Mouse (Mus musculus): ENCODE measurements around the gene Maats1. TPM values are rescaled to one million over a fixed set of nuclear protein-coding genes. Genes with fewer than 3 reads are reported as not detected.

Gene Maats1
- polyA plus RNA-seq, 1 experiment from 2014 or later: not detected

- H3K4me1 ChIP-seq (ENCODE audit: control insufficient read depth, insufficient read depth, low read length): peaks cover 11% of the 10 kb centered on the region
- no peak overlapping the region for H3K4me3 ChIP-seq (ENCODE audit: low read depth, low read length)
- ATAC-seq (ENCODE audit: insufficient number of reproducible peaks, insufficient read depth, low FRiP score, low read depth): no peak
- H3K9me3 ChIP-seq (ENCODE audit: control insufficient read depth, low read depth, low read length): no peaks in the 10 kb centered on the region
- WGBS: 57% methylated on average over 3 of the region's 3 CpGs
- no peak overlapping the region for H3K9ac ChIP-seq (replicated peaks; ENCODE audit: low read depth, low read length)
- H3K36me3 ChIP-seq (ENCODE audit: control insufficient read depth, insufficient read depth, low read length): no peaks in the 10 kb centered on the region
- H3K27ac ChIP-seq (ENCODE audit: low read length): no peak overlapping the region
- H3K27me3 ChIP-seq (ENCODE audit: control insufficient read depth, insufficient read depth, low read length): no peaks in the 10 kb centered on the region
- H3K4me2 ChIP-seq (replicated peaks; ENCODE audit: low read depth, low read length): no peak overlapping the region
Measured at GRCm38 (mm10) chr16:38359857-38360256, 17.9 kb upstream of the Maats1 start.

GRCm38 (mm10) chr16:38359241-38359640 lies 17.3 kb upstream of the Maats1 start:
- Histone ChIP-seq H3K4me2 (replicated peaks; ENCODE audit: low read depth, low read length) (no peak overlapping the region), H3K4me1 (ENCODE audit: control insufficient read depth, insufficient read depth, low read length) (peaks cover 11% of the 10 kb centered on the region), H3K9me3 (ENCODE audit: control insufficient read depth, low read depth, low read length) (no peaks in the 10 kb centered on the region), H3K27me3 (ENCODE audit: control insufficient read depth, insufficient read depth, low read length) (no peaks in the 10 kb centered on the region), H3K9ac (replicated peaks; ENCODE audit: low read depth, low read length) (no peak overlapping the region), H3K36me3 (ENCODE audit: control insufficient read depth, insufficient read depth, low read length) (no peaks in the 10 kb centered on the region), H3K4me3 (ENCODE audit: low read depth, low read length) (no peak overlapping the region), H3K27ac (ENCODE audit: low read length) (no peak overlapping the region)
- no peak for ATAC-seq (ENCODE audit: insufficient number of reproducible peaks, insufficient read depth, low FRiP score, low read depth)
- WGBS: 87% methylated on average over 2 of the region's 2 CpGs

- H3K4me1 ChIP-seq (ENCODE audit: control insufficient read depth, insufficient read depth, low read length): peaks cover 11% of the 10 kb centered on the region
- no peaks in the 10 kb centered on the region for H3K36me3 ChIP-seq (ENCODE audit: control insufficient read depth, insufficient read depth, low read length)
- no peak overlapping the region for H3K4me2 ChIP-seq (replicated peaks; ENCODE audit: low read depth, low read length)
- WGBS: 93% methylated on average over 6 of the region's 6 CpGs
- no peak for ATAC-seq (ENCODE audit: insufficient number of reproducible peaks, insufficient read depth, low FRiP score, low read depth)
- H3K9ac ChIP-seq (replicated peaks; ENCODE audit: low read depth, low read length): no peak overlapping the region
- H3K4me3 ChIP-seq (ENCODE audit: low read depth, low read length): no peak overlapping the region
- H3K9me3 ChIP-seq (ENCODE audit: control insufficient read depth, low read depth, low read length): no peaks in the 10 kb centered on the region
- no peak overlapping the region for H3K27ac ChIP-seq (ENCODE audit: low read length)
- no peaks in the 10 kb centered on the region for H3K27me3 ChIP-seq (ENCODE audit: control insufficient read depth, insufficient read depth, low read length)
Measured at GRCm38 (mm10) chr16:38358256-38358812, 16.4 kb upstream of the Maats1 start.

DNA sequence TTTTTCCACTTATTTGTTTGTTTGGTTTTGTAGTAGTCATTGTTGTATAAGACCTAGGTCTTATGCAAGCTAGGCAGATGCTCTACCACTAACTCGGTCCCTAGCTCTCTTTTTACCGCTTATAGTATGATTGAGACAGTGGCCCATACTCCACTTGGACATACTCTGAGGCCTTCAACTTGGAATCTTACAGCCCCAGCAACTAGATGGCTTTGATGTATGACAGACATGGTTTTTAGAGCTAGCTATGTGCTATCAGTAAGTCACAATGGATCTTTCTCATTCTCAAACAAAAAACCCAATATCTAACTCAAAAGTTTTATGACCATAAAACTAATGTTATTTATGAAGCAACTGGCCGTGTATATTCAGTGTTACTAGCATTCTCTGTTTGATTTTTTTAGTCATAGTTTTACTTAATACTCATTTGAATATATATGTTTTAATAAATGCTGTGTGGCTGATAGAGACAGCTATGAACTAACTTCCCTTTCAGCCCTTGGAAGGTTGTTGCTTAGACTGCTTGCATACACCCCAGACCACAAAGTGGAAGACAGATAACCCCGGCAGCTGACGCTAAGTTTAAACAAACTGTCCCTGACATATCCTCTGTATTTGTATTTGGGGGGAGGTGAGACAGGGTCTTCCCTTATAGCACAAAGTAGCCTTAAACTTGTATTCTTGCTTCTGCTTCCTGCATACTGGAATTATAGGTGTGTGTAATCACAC lies 12.4 kb upstream of the Maats1 start:
- H3K4me3 ChIP-seq (ENCODE audit: low read depth, low read length): no peak overlapping the region
- no peak overlapping the region for H3K9ac ChIP-seq (replicated peaks; ENCODE audit: low read depth, low read length)
- no peak overlapping the region for H3K27ac ChIP-seq (ENCODE audit: low read length)
- 56% methylated on average over 5 of the region's 5 CpGs for WGBS
- peaks cover 15% of the 10 kb centered on the region for H3K36me3 ChIP-seq (ENCODE audit: control insufficient read depth, insufficient read depth, low read length)
- H3K27me3 ChIP-seq (ENCODE audit: control insufficient read depth, insufficient read depth, low read length): no peaks in the 10 kb centered on the region
- no peaks in the 10 kb centered on the region for H3K4me1 ChIP-seq (ENCODE audit: control insufficient read depth, insufficient read depth, low read length)
- ATAC-seq (ENCODE audit: insufficient number of reproducible peaks, insufficient read depth, low FRiP score, low read depth): no peak
- H3K4me2 ChIP-seq (replicated peaks; ENCODE audit: low read depth, low read length): no peak overlapping the region
- H3K9me3 ChIP-seq (ENCODE audit: control insufficient read depth, low read depth, low read length): no peaks in the 10 kb centered on the region

GRCm38 (mm10) chr16:38353642-38354041 lies 11.7 kb upstream of the Maats1 start:
- Histone ChIP-seq H3K4me3 (ENCODE audit: low read depth, low read length) (no peak overlapping the region), H3K36me3 (ENCODE audit: control insufficient read depth, insufficient read depth, low read length) (peaks cover 15% of the 10 kb centered on the region), H3K4me2 (replicated peaks; ENCODE audit: low read depth, low read length) (no peak overlapping the region), H3K27ac (ENCODE audit: low read length) (no peak overlapping the region), H3K27me3 (ENCODE audit: control insufficient read depth, insufficient read depth, low read length) (no peaks in the 10 kb centered on the region), H3K9ac (replicated peaks; ENCODE audit: low read depth, low read length) (no peak overlapping the region), H3K9me3 (ENCODE audit: control insufficient read depth, low read depth, low read length) (no peaks in the 10 kb centered on the region), H3K4me1 (ENCODE audit: control insufficient read depth, insufficient read depth, low read length) (no peaks in the 10 kb centered on the region)
- 100% methylated on average over 2 of the region's 2 CpGs for WGBS
- no peak for ATAC-seq (ENCODE audit: insufficient number of reproducible peaks, insufficient read depth, low FRiP score, low read depth)

- H3K4me2 ChIP-seq (replicated peaks; ENCODE audit: low read depth, low read length): no peak overlapping the region
- no peaks in the 10 kb centered on the region for H3K9me3 ChIP-seq (ENCODE audit: control insufficient read depth, low read depth, low read length)
- ATAC-seq (ENCODE audit: insufficient number of reproducible peaks, insufficient read depth, low FRiP score, low read depth): no peak
- no peak overlapping the region for H3K4me3 ChIP-seq (ENCODE audit: low read depth, low read length)
- no peak overlapping the region for H3K27ac ChIP-seq (ENCODE audit: low read length)
- no peak overlapping the region for H3K9ac ChIP-seq (replicated peaks; ENCODE audit: low read depth, low read length)
- H3K4me1 ChIP-seq (ENCODE audit: control insufficient read depth, insufficient read depth, low read length): peaks cover 2% of the 10 kb centered on the region; the same call in 1 of the 2 replicates
- no peaks in the 10 kb centered on the region for H3K27me3 ChIP-seq (ENCODE audit: control insufficient read depth, insufficient read depth, low read length)
- H3K36me3 ChIP-seq (ENCODE audit: control insufficient read depth, insufficient read depth, low read length): peaks cover 15% of the 10 kb centered on the region
Measured at GRCm38 (mm10) chr16:38352851-38353250, 10.9 kb upstream of the Maats1 start.

DNA sequence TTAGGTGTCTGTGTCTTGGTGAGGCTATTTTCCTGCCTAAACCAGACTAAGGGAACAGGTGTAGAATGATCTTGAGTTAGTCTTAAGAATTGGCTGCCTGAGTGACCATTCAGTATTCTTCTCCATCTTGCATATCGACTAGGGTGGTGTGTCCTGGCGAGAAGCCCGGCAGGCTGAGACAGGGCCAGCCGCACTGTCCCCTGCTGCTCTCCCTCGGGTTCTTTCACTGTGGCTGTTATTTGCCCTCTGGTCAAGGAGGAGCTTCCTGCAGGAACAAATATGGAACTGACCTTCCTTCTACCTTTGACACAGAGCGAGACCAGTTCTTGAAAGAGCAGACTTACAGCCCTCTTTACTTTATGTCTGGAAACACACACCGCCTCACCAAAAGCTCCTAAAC lies 10.1 kb upstream of the Maats1 start:
- H3K4me3 ChIP-seq (ENCODE audit: low read depth, low read length): no peak overlapping the region
- H3K4me1 ChIP-seq (ENCODE audit: control insufficient read depth, insufficient read depth, low read length): peaks cover 6% of the 10 kb centered on the region
- peaks cover 15% of the 10 kb centered on the region for H3K36me3 ChIP-seq (ENCODE audit: control insufficient read depth, insufficient read depth, low read length)
- 80% methylated on average over 7 of the region's 7 CpGs for WGBS
- no peaks in the 10 kb centered on the region for H3K9me3 ChIP-seq (ENCODE audit: control insufficient read depth, low read depth, low read length)
- H3K9ac ChIP-seq (replicated peaks; ENCODE audit: low read depth, low read length): no peak overlapping the region
- H3K27ac ChIP-seq (ENCODE audit: low read length): no peak overlapping the region
- no peak for ATAC-seq (ENCODE audit: insufficient number of reproducible peaks, insufficient read depth, low FRiP score, low read depth)
- H3K27me3 ChIP-seq (ENCODE audit: control insufficient read depth, insufficient read depth, low read length): no peaks in the 10 kb centered on the region
- no peak overlapping the region for H3K4me2 ChIP-seq (replicated peaks; ENCODE audit: low read depth, low read length)

- H3K9me3 ChIP-seq (ENCODE audit: control insufficient read depth, low read depth, low read length): no peaks in the 10 kb centered on the region
- ATAC-seq (ENCODE audit: insufficient number of reproducible peaks, insufficient read depth, low FRiP score, low read depth): no peak
- no peak overlapping the region for H3K4me2 ChIP-seq (replicated peaks; ENCODE audit: low read depth, low read length)
- H3K27ac ChIP-seq (ENCODE audit: low read length): no peak overlapping the region
- peaks cover 6% of the 10 kb centered on the region for H3K4me1 ChIP-seq (ENCODE audit: control insufficient read depth, insufficient read depth, low read length)
- no peak overlapping the region for H3K9ac ChIP-seq (replicated peaks; ENCODE audit: low read depth, low read length)
- WGBS: 59% methylated on average over 6 of the region's 6 CpGs
- no peaks in the 10 kb centered on the region for H3K27me3 ChIP-seq (ENCODE audit: control insufficient read depth, insufficient read depth, low read length)
- no peak overlapping the region for H3K4me3 ChIP-seq (ENCODE audit: low read depth, low read length)
- H3K36me3 ChIP-seq (ENCODE audit: control insufficient read depth, insufficient read depth, low read length): peaks cover 15% of the 10 kb centered on the region
Measured at GRCm38 (mm10) chr16:38350939-38351338, 9.0 kb upstream of the Maats1 start.

Measured in stomach, embryonic 14.5 days (tissue).